Mouse (Mus musculus) CD8-positive naive resting alpha-beta T cell, adult 2 months (primary cell): ENCODE data around the gene Rnf38.
A peak's percentile ranks its signal among the peaks of the same experiment; 100 is the strongest.

Source experiments
- DNase-seq, 2 experiments: peaks; one replicate each; pipeline ENCODE4 v3.0.0; 2022; ENCODE audit warnings: low read depth in 2 of 2, low spot score in 2 of 2

Gene Rnf38

GRCm38 (mm10) chr4:44233713-44234003 lies at the start of gene Rnf38:
Gene Rnf38, minus strand, starts transcription at chr4:44233789.
- DNase-seq = no peak

DNA sequence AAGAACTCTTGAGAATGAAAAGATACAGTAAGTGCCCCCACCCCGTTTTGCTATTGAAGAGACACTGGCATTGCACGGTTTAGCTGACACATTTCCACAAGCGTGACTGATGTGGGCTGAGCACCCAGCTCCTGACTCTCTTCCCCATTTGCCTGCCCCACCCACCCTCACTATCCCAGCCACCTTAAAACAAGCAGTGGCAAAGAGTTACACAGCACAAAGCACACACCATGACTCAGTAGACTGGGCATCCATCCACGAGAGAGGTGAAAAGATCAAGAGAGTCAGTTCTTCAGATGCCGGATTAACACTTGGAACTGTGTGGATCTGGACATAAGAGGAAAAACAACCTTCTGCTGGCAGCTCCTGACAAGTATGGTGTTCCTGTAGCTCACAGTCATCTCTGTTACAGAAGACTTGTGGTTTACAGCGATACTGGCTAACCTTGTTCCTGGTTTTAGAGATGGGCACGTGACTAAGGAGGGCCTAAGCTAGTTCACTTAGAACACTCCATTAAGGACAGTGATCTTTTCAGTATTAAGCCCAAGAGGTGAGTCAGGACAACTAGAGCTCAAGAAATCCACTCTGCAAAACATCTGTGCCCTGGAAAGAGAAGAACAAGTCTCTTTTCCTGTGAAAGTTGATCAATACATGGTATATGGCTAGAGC lies 48.1 kb upstream of the Rnf38 start:
- DNase-seq = no peak

- DNase-seq = peak; percentile 50 to 57
Observed at GRCm38 (mm10) chr4:44271134-44271533, 37.5 kb upstream of the Rnf38 start.

DNA sequence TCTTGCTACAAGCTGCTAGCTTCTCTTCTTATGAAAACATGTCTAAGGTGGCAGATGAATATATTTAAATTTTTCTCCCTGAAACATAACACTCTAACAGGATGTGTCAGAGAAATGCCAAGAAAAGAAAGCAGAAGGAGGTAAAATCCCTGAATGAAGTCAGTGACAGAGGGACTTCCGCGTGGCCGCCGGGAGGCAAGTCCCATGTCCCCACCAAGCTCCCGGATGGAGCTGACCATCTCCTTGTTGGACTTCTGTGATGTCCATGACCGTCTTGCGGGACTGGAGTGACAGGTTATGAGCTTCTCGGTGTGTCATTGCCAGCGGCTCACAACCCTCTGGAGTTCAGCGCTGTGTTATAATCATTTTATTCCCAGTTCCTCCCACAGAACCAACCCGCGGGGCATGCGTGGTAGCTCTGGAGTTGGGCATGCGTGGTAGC lies 35.8 kb upstream of the Rnf38 start:
- no peak for DNase-seq

DNA sequence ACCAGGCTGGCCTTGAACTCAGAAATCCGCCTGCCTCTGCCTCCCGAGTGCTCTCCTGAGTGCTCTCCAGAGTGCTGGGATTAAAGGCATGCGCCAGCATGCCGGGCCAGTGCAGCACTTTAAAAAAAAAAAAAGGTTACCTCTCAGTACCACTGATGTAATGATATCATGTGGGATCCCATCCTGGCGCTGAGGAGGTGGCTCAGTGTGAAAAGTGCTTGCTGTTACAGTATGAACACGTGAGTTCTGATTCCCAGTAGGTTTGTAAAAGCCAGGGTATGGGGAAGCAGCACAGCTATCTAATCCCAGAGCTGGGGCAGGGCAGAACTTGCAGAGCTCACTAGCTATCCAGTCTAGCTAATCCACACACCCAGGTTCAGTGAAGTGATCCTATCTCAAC lies 33.8 kb upstream of the Rnf38 start:
- no peak for DNase-seq

DNA sequence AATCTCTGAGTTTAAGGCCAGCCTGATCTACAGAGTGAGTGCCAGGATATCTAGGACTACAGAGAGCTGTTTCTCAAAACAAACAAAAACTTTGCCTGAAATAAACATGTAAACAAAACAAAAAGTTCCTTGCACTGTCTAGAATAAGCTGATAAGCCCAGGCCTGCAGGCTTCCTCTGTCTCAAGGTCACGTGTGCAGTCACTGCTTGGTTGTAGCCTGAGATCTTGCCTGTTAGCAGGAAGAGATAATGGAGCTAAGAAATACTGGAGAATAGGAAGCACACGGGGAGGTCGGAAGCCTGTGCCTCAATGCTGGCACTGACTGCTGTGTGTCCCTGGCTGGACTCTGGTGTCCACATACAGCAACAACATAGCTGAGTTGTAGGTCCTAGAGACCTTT lies 31.9 kb upstream of the Rnf38 start:
- DNase-seq = no peak

GRCm38 (mm10) chr4:44260244-44260643 lies 26.7 kb upstream of the Rnf38 start:
- DNase-seq = peak; percentile 15 to 46

GRCm38 (mm10) chr4:44259126-44259525 lies 25.5 kb upstream of the Rnf38 start:
- no peak for DNase-seq

- DNase-seq = no peak
Observed at GRCm38 (mm10) chr4:44254579-44254978, 21.0 kb upstream of the Rnf38 start.

DNA sequence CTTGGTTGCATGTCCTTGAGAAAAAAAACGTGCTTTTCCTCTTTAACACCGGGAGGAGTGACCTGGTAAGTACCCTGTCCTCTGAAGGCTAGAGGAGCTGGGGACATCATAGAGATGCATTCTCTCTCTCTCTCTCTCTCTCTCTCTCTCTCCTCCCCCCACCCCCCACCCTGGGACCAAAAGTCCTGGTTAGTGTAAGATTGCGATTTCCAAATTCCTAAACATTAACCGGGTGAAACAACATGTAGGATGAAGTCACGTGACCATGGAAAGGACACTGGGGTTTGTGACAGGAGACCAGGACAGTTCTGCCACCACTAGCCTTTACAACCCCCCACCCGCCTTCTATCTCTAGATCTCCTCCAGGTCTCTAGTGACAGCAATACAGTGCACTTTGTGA lies 19.6 kb upstream of the Rnf38 start:
- DNase-seq = no peak

DNA sequence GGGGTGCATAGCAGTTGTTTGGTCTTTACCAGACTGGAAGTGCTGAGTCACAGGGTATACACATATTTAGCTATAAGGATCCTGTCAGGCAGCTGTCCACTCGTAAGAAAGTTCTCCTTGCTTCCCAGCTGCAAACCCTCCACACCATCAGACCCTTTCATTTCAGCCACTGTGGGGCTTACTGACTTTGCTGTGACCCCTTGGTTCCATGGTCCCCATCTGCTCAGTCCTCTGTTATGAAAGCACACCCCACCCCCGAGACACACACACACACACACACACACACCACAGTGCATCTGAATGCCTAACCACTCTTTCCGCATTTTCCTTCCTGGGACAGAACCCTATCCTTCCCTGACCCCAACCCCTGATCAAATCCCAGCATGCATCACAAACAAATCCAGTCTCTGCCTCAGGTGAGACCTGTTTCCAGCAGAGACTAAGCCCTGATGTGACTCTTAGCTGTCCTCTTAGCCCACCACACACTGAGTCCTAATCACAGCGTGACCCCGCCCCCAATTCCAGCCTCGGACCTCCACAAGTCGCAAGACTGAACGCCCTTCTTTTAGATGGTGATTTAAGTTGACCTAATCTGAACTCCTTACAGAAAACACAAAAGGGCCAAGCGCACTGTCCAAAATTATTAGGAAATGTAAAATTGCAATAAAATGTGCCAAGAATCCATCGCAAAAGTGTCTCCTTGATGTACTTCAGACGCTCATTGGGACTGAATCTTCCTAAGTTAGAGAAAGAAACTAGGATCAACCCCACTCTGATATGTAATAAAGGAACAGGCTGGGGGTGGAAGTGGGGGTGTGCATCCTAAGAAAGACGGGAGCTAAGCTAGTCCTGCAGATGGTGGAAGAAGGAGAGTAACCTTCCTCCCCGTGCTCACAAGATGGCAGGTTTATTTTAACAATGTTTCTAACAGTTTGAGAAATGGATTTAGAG lies 18.7 kb upstream of the Rnf38 start:
- no peak for DNase-seq

GRCm38 (mm10) chr4:44251521-44251920 lies 17.9 kb upstream of the Rnf38 start:
- no peak for DNase-seq

DNA sequence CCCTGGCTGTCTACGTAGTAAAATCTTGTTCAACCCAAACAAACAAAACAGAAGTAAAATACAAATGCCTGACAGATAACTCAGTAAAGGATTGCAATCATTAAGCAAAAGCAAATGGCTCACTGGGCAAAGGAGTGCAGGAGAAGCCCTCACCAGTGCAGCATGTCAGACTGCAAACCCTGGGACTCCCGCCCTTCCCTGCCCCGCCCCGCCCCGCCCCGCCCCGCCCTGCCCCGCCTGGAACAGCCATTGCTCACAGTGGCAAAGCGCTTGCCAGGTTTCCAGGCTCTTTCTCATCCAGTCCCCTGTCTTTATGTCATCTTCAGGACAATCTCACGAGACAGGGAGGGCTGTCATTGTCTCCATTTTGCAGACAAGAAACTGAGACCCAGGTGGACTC lies 16.1 kb upstream of the Rnf38 start:
- DNase-seq = no peak

GRCm38 (mm10) chr4:44247051-44247939 lies 13.7 kb upstream of the Rnf38 start:
- no peak for DNase-seq

- DNase-seq = no peak
Observed at GRCm38 (mm10) chr4:44246285-44246684, 12.7 kb upstream of the Rnf38 start.

GRCm38 (mm10) chr4:44241638-44242037 lies 8.0 kb upstream of the Rnf38 start:
- no peak for DNase-seq

- DNase-seq = no peak
Observed at GRCm38 (mm10) chr4:44235946-44236345, 2.4 kb upstream of the Rnf38 start.

- peak; percentile 62 to 74 for DNase-seq
Observed at GRCm38 (mm10) chr4:44234004-44234866, 646 bp upstream of the Rnf38 start.

DNA sequence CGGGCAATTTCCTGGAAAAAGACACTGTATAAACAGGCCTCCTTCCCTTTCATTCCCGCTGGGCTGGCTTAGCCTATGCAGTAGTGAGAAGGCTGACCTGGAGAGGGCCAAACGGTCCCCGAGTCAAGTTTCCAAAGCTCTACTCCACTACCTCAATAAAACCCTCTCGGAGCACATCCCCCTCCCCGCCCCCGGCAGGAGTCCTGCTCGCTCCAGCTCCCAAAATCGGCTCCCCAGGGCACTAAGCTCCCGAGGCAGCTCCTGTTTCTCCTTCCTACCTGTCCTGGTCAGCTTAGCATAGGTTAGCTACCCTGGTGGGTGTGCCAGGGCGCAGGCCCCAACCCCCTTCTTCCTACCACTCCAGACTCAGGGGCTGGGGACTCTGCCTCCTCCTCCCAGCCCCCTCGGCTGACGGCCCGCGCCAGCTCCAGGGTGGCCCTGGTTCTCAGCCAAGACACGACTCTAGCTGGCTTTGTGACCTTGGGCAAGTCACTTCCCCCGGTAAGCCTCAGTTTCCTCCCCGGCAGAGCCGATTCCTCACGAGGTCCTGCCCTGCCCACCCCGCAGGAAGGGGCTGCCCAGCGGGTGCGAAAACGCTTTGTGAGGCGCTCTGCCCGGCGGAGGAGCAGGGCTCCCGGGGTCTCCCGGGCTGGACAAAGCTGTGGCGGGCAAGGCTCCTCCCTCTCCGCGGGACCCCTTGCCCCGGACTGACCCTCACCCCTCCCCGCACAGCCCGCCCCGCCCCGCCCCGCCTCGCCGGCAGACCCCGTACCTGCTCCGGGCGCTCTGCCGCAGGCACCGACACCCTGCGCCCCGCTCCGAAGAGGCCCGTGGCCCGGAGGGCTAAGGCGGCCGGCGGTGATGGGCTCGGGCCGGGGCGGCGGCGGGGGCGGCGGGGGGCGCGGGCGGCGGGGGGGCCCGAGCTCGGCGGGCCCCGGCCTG lies 547 bp downstream of the Rnf38 start:
- DNase-seq = peak; percentile 19 to 28
